In genomic region chr16:72995955-72996535, GRCm38 (mm10) we compare ENCODE assay signal across 12 mouse cellular contexts.
DNase-seq lines count a peak whose midpoint lies in the region; ATAC-seq and TF ChIP-seq lines count a peak whose summit lies in the region.
"Had no signal": no experiment of that assay in that cellular context is flagged by ENCODE, and none has a peak within 500 bp of the region (broad histone marks: within the 10 kb centered on the region; RNA-seq: fewer than 3 reads in every experiment).

No protein-coding gene starts in this region.

- H3K4me3 ChIP-seq in neural tube, embryonic 13.5 days, result no peak overlapping the region
- H3K4me3 ChIP-seq in limb, embryonic 10.5 days, result no peak overlapping the region
- H3K4me3 ChIP-seq in midbrain, postnatal 0 days (ENCODE audit: low read depth, low read length), result no peak overlapping the region
- H3K4me3 ChIP-seq: heart, embryonic 13.5 days; stomach, embryonic 15.5 days had no signal

- DNase-seq in embryo, embryonic 11 days, result peak; percentile 36
- DNase-seq in embryo, embryonic 10.5 days (ENCODE audit: low spot score), result no peak
- no peak for DNase-seq in neural tube, embryonic 10.5 days (ENCODE audit: extremely low spot score, low spot score)
- DNase-seq in limb, embryonic 10.5 days (ENCODE audit: low spot score), result no peak
- no peak for DNase-seq in midbrain, postnatal 0 days (ENCODE audit: low spot score)
- DNase-seq in left cerebral cortex, adult 18-20 months (ENCODE audit: low spot score in 2 of 2), result no peak
- no peak for DNase-seq in layer of hippocampus, adult 18-20 months (ENCODE audit: low spot score in 2 of 2)

- H3K36me3 ChIP-seq in neural tube, embryonic 13.5 days, result no peaks in the 10 kb centered on the region
- H3K36me3 ChIP-seq in limb, embryonic 10.5 days, result peaks cover 12% of the 10 kb centered on the region
- no peaks in the 10 kb centered on the region for H3K36me3 ChIP-seq in midbrain, postnatal 0 days (ENCODE audit: insufficient read depth, low read length)

- no peak for ATAC-seq in neural tube, embryonic 13.5 days (ENCODE audit: low read depth)
- no peak for ATAC-seq in midbrain, postnatal 0 days (ENCODE audit: low FRiP score)
- ATAC-seq: intestine, embryonic 16.5 days had no signal

- no peak for TF ChIP-seq CTCF in midbrain, postnatal 0 days (IDR thresholded peaks at IDR 0.05)

- WGBS in neural tube, embryonic 13.5 days, result 77% methylated on average over 10 of the region's 10 CpGs
- WGBS in limb, embryonic 10.5 days, result 79% methylated on average over 10 of the region's 10 CpGs
- 37% methylated on average over 10 of the region's 10 CpGs for WGBS in midbrain, postnatal 0 days

- no peak overlapping the region for H3K9ac ChIP-seq in neural tube, embryonic 13.5 days
- peak overlapping the region; percentile 30; the same call in 1 of the 2 replicates for H3K9ac ChIP-seq in midbrain, postnatal 0 days (replicated peaks; ENCODE audit: low read length, poor library complexity, severe bottlenecking)
- H3K9ac ChIP-seq: heart, embryonic 13.5 days; stomach, embryonic 15.5 days had no signal

- no peaks in the 10 kb centered on the region for H3K27me3 ChIP-seq in neural tube, embryonic 13.5 days
- no peaks in the 10 kb centered on the region for H3K27me3 ChIP-seq in limb, embryonic 10.5 days (ENCODE audit: low read depth, poor library complexity, severe bottlenecking)
- no peaks in the 10 kb centered on the region for H3K27me3 ChIP-seq in midbrain, postnatal 0 days (ENCODE audit: insufficient read depth, low read length)
- H3K27me3 ChIP-seq: CH12.LX; heart, embryonic 13.5 days; stomach, embryonic 15.5 days had no signal

- H3K27ac ChIP-seq in neural tube, embryonic 13.5 days (replicated peaks), result 0 out of 2 replicates have a peak overlapping the region, but pooled peaks have one; percentile 33
- H3K27ac ChIP-seq in limb, embryonic 10.5 days, result peak overlapping the region; percentile 76
- 0 out of 2 replicates have a peak overlapping the region, but pooled peaks have one; percentile 51 for H3K27ac ChIP-seq in midbrain, postnatal 0 days (ENCODE audit: low read depth, low read length)
- H3K27ac ChIP-seq: heart, embryonic 13.5 days; stomach, embryonic 15.5 days had no signal

- H3K4me1 ChIP-seq in neural tube, embryonic 13.5 days (replicated peaks), result peaks cover 30% of the 10 kb centered on the region
- peaks cover 31% of the 10 kb centered on the region for H3K4me1 ChIP-seq in limb, embryonic 10.5 days
- H3K4me1 ChIP-seq in midbrain, postnatal 0 days (ENCODE audit: insufficient read depth, low read length), result no peaks in the 10 kb centered on the region

- H3K4me2 ChIP-seq in neural tube, embryonic 13.5 days, result no peak overlapping the region
- no peak overlapping the region for H3K4me2 ChIP-seq in midbrain, postnatal 0 days (ENCODE audit: low read depth, low read length, poor library complexity, severe bottlenecking)
- H3K4me2 ChIP-seq: heart, embryonic 13.5 days; stomach, embryonic 15.5 days had no signal

- H3K9me3 ChIP-seq in neural tube, embryonic 13.5 days, result no peaks in the 10 kb centered on the region
- H3K9me3 ChIP-seq in limb, embryonic 10.5 days (replicated peaks), result no peaks in the 10 kb centered on the region
- no peaks in the 10 kb centered on the region for H3K9me3 ChIP-seq in midbrain, postnatal 0 days (ENCODE audit: low read length)
- H3K9me3 ChIP-seq: heart, embryonic 13.5 days; stomach, embryonic 15.5 days had no signal
